Mouse (Mus musculus) retina, adult 2 months (tissue): ENCODE results near the gene Gm42791.

Source experiments
- DNase-seq: peaks from one replicate; pipeline ENCODE4 v3.0.0-alpha.2; 2012; ENCODE audit warnings: low read depth, low spot score

Gm42791 gene

GRCm38 (mm10) chr5:148954314-148955060, 40.5 kb downstream of the Gm42791 start:
- DNase-seq, result no peak

DNA sequence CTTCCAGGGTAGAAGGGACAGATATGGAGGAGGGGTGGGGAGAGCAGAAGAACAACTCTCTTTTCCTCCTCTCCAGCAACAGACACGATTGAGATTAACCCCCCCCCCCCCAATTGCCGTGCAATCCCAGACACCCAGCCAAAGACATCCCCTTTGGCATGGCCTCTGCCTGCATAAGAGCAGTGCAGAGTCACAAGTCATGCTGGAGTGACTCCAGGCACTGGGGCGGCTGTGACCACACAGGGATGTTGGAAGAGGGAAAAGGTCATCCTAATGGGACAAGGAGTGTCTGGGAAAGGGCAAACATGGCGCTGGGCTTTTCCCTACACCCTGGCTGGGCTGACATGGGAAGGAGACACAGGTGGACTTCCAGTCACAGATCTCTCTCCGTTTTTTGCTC, 41.8 kb downstream of the Gm42791 start:
- no peak for DNase-seq

DNA sequence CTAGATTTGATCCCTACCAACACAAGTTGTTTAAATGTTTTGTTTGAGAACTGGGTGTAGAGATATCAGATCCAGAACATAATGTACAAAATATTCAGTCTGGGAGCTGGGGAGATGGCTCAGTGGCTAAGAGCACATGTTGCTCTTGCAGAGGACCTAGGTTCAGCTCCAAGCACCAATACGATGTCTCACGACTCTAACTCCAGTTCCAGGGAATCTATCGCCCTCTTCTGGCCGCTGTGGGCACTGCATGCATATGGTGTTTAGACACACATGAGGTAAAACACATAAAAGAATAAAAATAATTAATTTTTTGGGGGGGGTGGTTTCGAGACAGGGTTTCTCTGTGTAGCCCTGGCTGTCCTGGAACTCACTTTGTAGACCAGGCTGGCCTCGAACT, 42.5 kb downstream of the Gm42791 start:
- DNase-seq, result no peak

DNA sequence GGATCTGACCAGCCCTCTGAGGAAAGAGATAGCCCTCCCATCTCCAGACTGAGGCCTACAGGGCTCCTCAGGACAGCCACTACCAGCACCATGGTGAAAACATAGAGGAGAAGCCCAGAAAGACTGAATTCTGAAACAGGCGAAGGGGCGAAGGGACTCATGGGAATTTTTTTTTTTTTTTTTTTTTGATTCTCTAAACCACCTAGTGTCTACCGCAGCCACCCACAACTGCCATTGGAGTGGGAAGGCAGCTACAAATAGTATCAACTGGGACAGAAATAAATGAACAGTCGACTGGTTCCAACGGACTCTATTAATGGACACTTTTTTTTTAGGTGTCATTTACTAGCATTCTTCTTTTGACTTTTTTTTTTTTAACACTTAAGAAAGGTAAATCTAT, 43.6 kb downstream of the Gm42791 start:
- no peak for DNase-seq

GRCm38 (mm10) chr5:148950064-148950463, 44.9 kb downstream of the Gm42791 start:
- DNase-seq, result no peak

DNA sequence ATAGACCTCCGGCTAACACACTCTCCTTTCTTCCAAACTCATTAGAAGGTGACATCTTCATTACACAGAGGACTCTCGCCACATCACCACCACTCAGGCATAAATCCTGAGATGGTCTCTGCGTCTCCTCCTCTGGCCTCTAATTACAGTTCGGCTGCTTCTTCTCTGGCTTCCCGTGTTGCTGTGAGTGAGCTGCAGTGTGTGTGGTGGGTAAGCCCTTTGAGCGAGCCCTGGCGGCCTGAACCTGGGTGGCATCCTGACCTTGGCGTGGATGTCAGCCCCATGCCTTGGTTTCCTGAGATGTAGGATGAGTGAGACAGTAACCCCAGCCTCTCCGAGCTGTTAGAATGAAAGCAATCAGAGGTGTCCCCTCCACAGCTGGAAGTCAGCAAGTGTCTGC, 46.4 kb downstream of the Gm42791 start:
- DNase-seq, result no peak

DNA sequence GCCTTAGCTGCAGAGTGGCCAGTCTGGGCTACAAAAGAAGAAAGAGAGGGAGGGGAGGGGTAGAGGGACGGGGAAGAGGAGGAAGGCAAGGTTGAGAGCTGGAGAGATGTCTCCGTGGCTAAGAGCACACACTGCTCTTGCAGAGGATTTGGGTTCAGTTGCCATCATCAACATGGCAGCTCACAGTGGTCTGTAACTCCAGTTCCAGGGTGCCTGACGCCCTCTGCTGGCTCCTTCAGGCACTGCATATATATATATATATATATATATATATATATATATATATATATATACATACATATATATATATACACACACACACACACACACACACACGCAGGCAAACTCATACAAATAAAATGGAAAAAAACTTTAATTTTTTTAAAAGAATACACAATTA, 47.5 kb downstream of the Gm42791 start:
- DNase-seq, result no peak

GRCm38 (mm10) chr5:148946787-148947186, 48.2 kb downstream of the Gm42791 start:
- DNase-seq, result no peak

GRCm38 (mm10) chr5:148945735-148946134, 49.2 kb downstream of the Gm42791 start:
- no peak for DNase-seq

- DNase-seq, result no peak
These were observed 50.9 kb downstream of the Gm42791 start for GRCm38 (mm10) chr5:148944024-148944423.

DNA sequence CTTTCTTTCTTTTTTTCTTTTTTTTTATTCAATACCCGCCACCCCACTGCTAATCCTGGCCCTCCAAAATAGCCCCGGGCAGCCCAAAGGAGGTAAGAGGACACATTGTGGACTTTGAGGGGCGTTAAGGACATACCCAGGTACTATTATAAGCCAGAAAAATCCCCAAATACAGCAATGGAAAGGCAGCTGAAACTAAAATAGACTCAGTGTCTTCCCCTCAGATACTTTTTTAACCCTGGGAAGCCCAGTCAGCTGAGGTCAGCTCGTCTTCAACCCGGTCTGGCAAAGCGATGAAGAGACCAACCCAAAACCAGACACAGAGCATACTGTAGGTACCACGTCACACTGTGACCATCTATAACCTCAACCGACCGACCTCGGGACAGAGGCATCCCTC, 51.5 kb downstream of the Gm42791 start:
- no peak for DNase-seq

GRCm38 (mm10) chr5:148942957-148943356, 52.0 kb downstream of the Gm42791 start:
- DNase-seq, result no peak

DNA sequence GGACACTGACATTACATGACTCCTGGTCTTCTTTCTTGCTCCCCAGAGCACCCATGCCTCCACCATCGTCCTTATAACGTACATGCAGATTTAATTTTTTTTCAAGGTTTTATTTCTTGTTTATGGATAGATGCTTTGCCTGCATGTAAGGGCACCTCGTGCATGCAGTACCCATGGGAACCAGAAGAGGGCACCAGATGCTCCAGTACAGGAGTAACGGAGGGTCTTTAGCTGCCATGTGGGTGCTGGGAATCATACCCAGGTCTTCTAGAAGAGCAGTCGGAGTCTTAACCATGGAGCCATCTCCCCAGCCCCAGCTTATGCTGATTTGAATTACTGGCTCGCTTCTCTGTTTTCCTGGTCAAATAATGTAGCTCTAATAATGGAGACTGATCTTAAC, 52.6 kb downstream of the Gm42791 start:
- no peak for DNase-seq

GRCm38 (mm10) chr5:148941867-148942266, 53.1 kb downstream of the Gm42791 start:
- DNase-seq, result no peak

GRCm38 (mm10) chr5:148939948-148940382, 55.0 kb downstream of the Gm42791 start:
- DNase-seq, result no peak

GRCm38 (mm10) chr5:148936516-148936951, 58.4 kb downstream of the Gm42791 start:
- DNase-seq, result no peak

DNA sequence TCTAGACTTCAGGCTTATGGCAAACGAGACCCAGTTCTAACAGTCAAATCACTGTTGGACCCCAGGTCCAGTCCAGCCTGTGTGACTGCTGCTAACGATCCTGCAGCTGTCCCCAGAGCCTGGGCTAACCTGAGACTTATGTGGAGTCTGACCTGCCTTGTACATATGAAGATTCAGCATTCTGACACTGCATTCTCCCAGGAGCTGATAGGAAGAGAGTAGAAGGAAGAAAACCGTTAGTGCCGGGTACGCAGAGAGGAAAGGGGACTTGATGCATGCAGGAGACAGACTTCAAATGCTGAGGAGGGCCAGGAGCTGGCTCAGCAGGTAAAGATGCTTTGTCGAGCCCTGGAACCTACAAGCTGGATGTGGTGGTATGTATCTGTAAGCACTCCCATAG, 59.1 kb downstream of the Gm42791 start:
- DNase-seq, result no peak

GRCm38 (mm10) chr5:148935071-148935821, 59.7 kb downstream of the Gm42791 start:
- DNase-seq, result no peak

DNA sequence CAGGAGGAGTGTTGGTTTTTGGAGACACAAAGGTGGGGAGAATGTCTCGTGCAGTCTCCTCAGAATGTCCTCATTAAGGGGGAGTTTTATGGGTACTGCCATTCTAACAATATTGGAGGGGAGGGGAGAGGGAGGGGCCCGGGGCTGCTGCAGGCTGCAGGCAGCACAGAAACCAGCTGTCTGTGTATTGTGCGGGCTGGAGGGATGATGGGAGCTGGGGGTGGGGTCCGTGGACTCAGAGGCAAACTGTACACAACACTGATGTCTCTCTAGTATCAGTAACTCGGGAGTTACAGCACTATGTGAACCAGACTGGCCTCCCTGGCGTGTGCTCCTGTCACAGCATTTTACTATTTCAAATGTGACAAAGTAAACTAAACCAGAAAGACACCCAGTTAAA, 60.5 kb downstream of the Gm42791 start:
- no peak for DNase-seq

GRCm38 (mm10) chr5:148933767-148934166, 61.2 kb downstream of the Gm42791 start:
- no peak for DNase-seq

GRCm38 (mm10) chr5:148931301-148931700, 63.6 kb downstream of the Gm42791 start:
- DNase-seq, result no peak

DNA sequence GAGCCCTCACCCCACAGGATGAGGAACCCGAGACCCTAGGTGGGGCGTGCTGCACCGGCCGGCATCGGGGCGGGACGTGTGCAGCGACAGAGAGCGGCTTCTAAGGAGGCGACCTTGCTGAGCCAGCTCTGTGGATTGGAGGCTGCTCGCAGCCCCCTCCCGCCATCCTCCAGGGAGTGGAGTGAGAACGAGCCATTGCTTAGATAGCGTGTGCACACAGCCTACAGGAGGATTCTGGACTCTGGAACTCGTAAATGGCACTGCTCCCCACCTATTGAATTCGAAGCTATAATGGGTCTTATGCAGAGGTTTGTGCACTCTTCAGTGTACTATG, 65.9 kb downstream of the Gm42791 start, which contains the start of gene Katnal1:
TSS of gene Katnal1 (minus strand) at position 205 of the 334 bp plus-strand sequence.
- no peak for DNase-seq
